In genomic region chrX:49463442-49463970, GRCm38 (mm10) we compare ENCODE assay signal across 18 mouse cellular contexts. TPM values are rescaled to one million over a fixed set of nuclear protein-coding genes. Genes with fewer than 3 reads are reported as not detected.
"Had no signal": no experiment of that assay in that cellular context is flagged by ENCODE, and none has a peak within 500 bp of the region (broad histone marks: within the 10 kb centered on the region; RNA-seq: fewer than 3 reads in every experiment).

Arhgap36 (plus strand) TSS chrX:49463945.

- H3K36me3 ChIP-seq: limb, embryonic 13.5 days; liver, embryonic 12.5 days; midbrain, embryonic 10.5 days had no signal

- H3K9me3 ChIP-seq: limb, embryonic 13.5 days; liver, embryonic 12.5 days; midbrain, embryonic 10.5 days had no signal

- DNase-seq: kidney, adult 8-10 months; kidney, postnatal 14 days; lung, embryonic 14.5 days; lung, postnatal 10 days; lung, postnatal 4 days; midbrain, embryonic 14.5 days; right cerebral cortex, adult 18-20 months; right cerebral cortex, postnatal 25 days; thymus, adult 18-20 months; thymus, postnatal 14 days had no signal

- H3K4me1 ChIP-seq: limb, embryonic 13.5 days; liver, embryonic 12.5 days; midbrain, embryonic 10.5 days had no signal

- H3K4me2 ChIP-seq: limb, embryonic 13.5 days; liver, embryonic 12.5 days; lung, embryonic 14.5 days had no signal

- H3K27ac ChIP-seq: layer of hippocampus, adult 2 months; limb, embryonic 13.5 days; liver, embryonic 12.5 days; midbrain, embryonic 10.5 days had no signal

- H3K4me3 ChIP-seq: layer of hippocampus, adult 2 months; limb, embryonic 13.5 days; liver, embryonic 12.5 days; midbrain, embryonic 10.5 days; myocyte had no signal

- ATAC-seq: intestine, postnatal 0 days; liver, embryonic 12.5 days had no signal

- H3K27me3 ChIP-seq: limb, embryonic 13.5 days; liver, embryonic 12.5 days had no signal

- H3K9ac ChIP-seq: limb, embryonic 13.5 days; liver, embryonic 12.5 days; lung, embryonic 14.5 days had no signal

RNA-seq across cellular contexts. Expression of gene Arhgap36, which starts in this region (rescaled TPM):
- total RNA-seq: megakaryocyte, adult 5-6 weeks had no signal
- polyA plus RNA-seq: small intestine, adult 2 months had no signal
